Mouse (Mus musculus): ENCODE data around the gene Aoah.

Gene Aoah

GRCm38 (mm10) chr13:20916698-20917511 is 123.0 kb downstream of the Aoah start:
- DNase-seq: no peak

- DNase-seq: no peak
Observed at GRCm38 (mm10) chr13:20920401-20920800, 126.5 kb downstream of the Aoah start.

- DNase-seq: no peak
Observed at GRCm38 (mm10) chr13:20936016-20936415, 142.1 kb downstream of the Aoah start.

GRCm38 (mm10) chr13:20937452-20937851 is 143.5 kb downstream of the Aoah start:
- DNase-seq: peak; percentile 36 to 80

GRCm38 (mm10) chr13:20939099-20939498 is 145.2 kb downstream of the Aoah start:
- no peak for DNase-seq

- DNase-seq: peak; percentile 27 to 65
Observed at GRCm38 (mm10) chr13:20940389-20940788, 146.5 kb downstream of the Aoah start.

GRCm38 (mm10) chr13:20941707-20942106 is 147.8 kb downstream of the Aoah start:
- DNase-seq: peak; percentile 4 to 6

- DNase-seq: no peak
Observed at GRCm38 (mm10) chr13:20963086-20963485, 169.2 kb downstream of the Aoah start.

GRCm38 (mm10) chr13:20981234-20982230 is 187.6 kb downstream of the Aoah start:
- peak; percentile 20 to 47 for DNase-seq

GRCm38 (mm10) chr13:20985510-20985909 is 191.6 kb downstream of the Aoah start:
- no peak for DNase-seq

GRCm38 (mm10) chr13:20985961-20986360 is 192.0 kb downstream of the Aoah start:
- no peak for DNase-seq

GRCm38 (mm10) chr13:21005238-21005637 is 211.3 kb downstream of the Aoah start:
- no peak for DNase-seq

- DNase-seq: no peak
Observed at GRCm38 (mm10) chr13:21005642-21006320, 211.9 kb downstream of the Aoah start.

GRCm38 (mm10) chr13:21006321-21006653 is 212.4 kb downstream of the Aoah start:
- no peak for DNase-seq

- no peak for DNase-seq
Observed at GRCm38 (mm10) chr13:21013659-21014058, 219.7 kb downstream of the Aoah start.

- DNase-seq: no peak
Observed at GRCm38 (mm10) chr13:21024831-21025230, 230.9 kb downstream of the Aoah start.

- DNase-seq: peak in 1 of 2 experiments; percentile 18
Observed at GRCm38 (mm10) chr13:21033176-21033575, 239.3 kb downstream of the Aoah start.

- no peak for DNase-seq
Observed at GRCm38 (mm10) chr13:21035011-21035410, 241.1 kb downstream of the Aoah start.

- no peak for DNase-seq
Observed at GRCm38 (mm10) chr13:21035981-21036380, 242.1 kb downstream of the Aoah start.

- no peak for DNase-seq
Observed at GRCm38 (mm10) chr13:21040589-21041199, 246.8 kb downstream of the Aoah start.

- DNase-seq: no peak
Observed at GRCm38 (mm10) chr13:21050118-21050517, 256.2 kb downstream of the Aoah start.

- DNase-seq: peak; percentile 2 to 26
Observed at GRCm38 (mm10) chr13:21066021-21066420, 272.1 kb downstream of the Aoah start.

GRCm38 (mm10) chr13:21074847-21075246 is 280.9 kb downstream of the Aoah start, which contains the start of gene Olfr1370:
Olfr1370 (minus strand) TSS chr13:21074947.
- no peak for DNase-seq

All from kidney, postnatal 36 days (tissue).